Mouse (Mus musculus): ENCODE results near the gene Slc48a1. TPM values are rescaled to one million over a fixed set of nuclear protein-coding genes. Genes with fewer than 3 reads are reported as not detected.

The Slc48a1 gene
- total and polyA plus RNA-seq, 3 experiments, result 116 to 299 TPM; not detected in 1

DNA sequence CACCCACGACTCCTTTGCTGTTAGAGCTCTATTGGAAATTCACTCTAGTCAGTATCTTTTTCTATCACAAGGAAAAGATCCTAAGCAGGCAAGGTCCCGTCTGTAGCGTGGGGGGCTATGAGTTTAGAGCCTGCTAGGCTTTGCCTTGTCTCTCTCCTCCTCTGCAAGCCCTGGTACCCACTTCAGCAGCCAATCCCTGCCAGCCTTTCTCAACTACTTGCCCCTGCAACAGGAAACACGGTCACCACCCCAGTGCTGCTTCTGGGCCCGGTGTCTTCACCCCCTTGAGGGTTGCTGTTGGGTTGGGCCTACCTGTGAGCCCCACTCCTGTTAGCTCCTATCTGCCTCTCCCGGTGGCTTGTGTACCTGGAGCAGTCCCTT, 43.7 kb downstream of the Slc48a1 start:
- Histone ChIP-seq H3K9ac (ENCODE audit: control insufficient read depth, low read depth, low read length, poor library complexity, severe bottlenecking) (no peak overlapping the region), H3K4me3 (ENCODE audit: control insufficient read depth in 1 of 2, insufficient read depth in 1 of 2, low read depth in 2 of 2, low read length in 2 of 2) (no peak overlapping the region)
- no peak for DNase-seq (ENCODE audit: low read depth, low spot score)

DNA sequence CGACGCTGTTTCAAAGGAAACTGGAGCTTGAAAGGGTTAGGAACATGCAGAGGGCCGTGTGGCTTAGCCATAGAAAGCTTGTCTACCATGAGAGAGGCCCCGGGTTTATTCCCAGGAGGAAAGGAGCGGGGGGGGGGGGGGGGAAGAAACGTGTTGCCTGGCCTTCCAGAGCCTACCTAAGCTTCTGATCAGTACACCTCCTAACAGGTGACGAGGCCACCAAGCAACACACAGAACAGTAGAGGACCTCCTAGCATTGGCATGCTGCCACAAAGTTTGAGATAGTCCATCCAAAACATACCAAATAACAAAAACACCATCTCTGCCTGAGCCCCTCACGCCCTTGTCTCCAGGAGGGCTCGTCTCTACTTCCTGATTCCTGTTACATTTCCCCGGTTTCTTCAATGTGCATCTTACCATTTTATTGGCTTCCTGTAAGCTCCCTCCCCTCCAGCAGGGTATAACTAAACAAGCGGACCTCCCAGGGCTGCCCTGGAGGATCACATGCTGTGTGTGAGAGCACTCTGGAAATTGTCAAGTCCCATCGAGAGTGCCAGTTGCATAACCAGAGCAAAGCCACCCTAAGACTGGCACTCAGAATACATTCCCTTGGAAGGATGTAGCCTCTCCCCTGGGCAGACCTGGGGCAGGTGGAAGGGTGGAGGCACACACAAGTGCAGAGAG, 44.4 kb downstream of the Slc48a1 start:
- Histone ChIP-seq H3K36me3 (ENCODE audit: control insufficient read depth in 1 of 2, insufficient read depth in 2 of 2, low read length in 2 of 2) (peaks cover 57 to 64% of the 10 kb centered on the region in 2 experiments), H3K9me3 (replicated peaks; ENCODE audit: insufficient read depth, low read length) (no peaks in the 10 kb centered on the region), H3K4me1 (ENCODE audit: control insufficient read depth in 1 of 2, insufficient read depth in 2 of 2, low read length in 2 of 2) (peaks cover 39 to 57% of the 10 kb centered on the region in 2 experiments), H3K27ac (ENCODE audit: control insufficient read depth, low read depth, low read length) (no peak overlapping the region), H3K79me2 (ENCODE audit: control insufficient read depth, insufficient read depth, low read length, poor library complexity) (peaks cover 89% of the 10 kb centered on the region), H3K4me3 (ENCODE audit: control insufficient read depth in 1 of 2, insufficient read depth in 1 of 2, low read depth in 2 of 2, low read length in 2 of 2) (no peak overlapping the region), H3K9ac (ENCODE audit: control insufficient read depth, low read depth, low read length, poor library complexity, severe bottlenecking) (no peak overlapping the region), H3K27me3 (ENCODE audit: control insufficient read depth in 1 of 2, insufficient read depth in 2 of 2, low read length in 2 of 2) (no peaks in the 10 kb centered on the region)
- TF ChIP-seq ELF1 (IDR thresholded peaks at IDR 0.05; ENCODE audit: low read depth, low read length) (0 out of 2 replicates have a peak, but pooled peaks have one; percentile 18), ZMIZ1 (IDR thresholded peaks at IDR 0.05; ENCODE audit: low read depth, low read length) (no peak; the same call in 1 of the 2 replicates), JUND (IDR thresholded peaks at IDR 0.05; ENCODE audit: low read depth, low read length) (no peak)
- DNase-seq (ENCODE audit: low read depth, low spot score), result peak; percentile 55

More for the DNA sequence above, 43.7 kb downstream of the Slc48a1 start:
- Histone ChIP-seq H3K79me2 (ENCODE audit: control insufficient read depth, insufficient read depth, low read length, poor library complexity) (peaks cover 89% of the 10 kb centered on the region), H3K4me1 (ENCODE audit: control insufficient read depth in 1 of 2, insufficient read depth in 2 of 2, low read length in 2 of 2) (peaks cover 38 to 51% of the 10 kb centered on the region in 2 experiments), H3K27me3 (ENCODE audit: control insufficient read depth in 1 of 2, insufficient read depth in 2 of 2, low read length in 2 of 2) (no peaks in the 10 kb centered on the region), H3K9me3 (replicated peaks; ENCODE audit: insufficient read depth, low read length) (no peaks in the 10 kb centered on the region), H3K36me3 (ENCODE audit: control insufficient read depth in 1 of 2, insufficient read depth in 2 of 2, low read length in 2 of 2) (peaks cover 53 to 66% of the 10 kb centered on the region in 2 experiments), H3K27ac (ENCODE audit: control insufficient read depth, low read depth, low read length) (no peak overlapping the region)
- TF ChIP-seq MYB (IDR thresholded peaks at IDR 0.05; ENCODE audit: low read depth, low read length), result 0 out of 2 replicates have a peak, but pooled peaks have one; percentile 11
- no peak for TF ChIP-seq MXI1 (IDR thresholded peaks at IDR 0.05; ENCODE audit: low read depth, low read length)
- TF ChIP-seq USF2 (IDR thresholded peaks at IDR 0.05; ENCODE audit: borderline replicate concordance in 1 of 2, insufficient read depth in 1 of 2, low read depth in 1 of 2, low read length in 2 of 2), result no peak

DNA sequence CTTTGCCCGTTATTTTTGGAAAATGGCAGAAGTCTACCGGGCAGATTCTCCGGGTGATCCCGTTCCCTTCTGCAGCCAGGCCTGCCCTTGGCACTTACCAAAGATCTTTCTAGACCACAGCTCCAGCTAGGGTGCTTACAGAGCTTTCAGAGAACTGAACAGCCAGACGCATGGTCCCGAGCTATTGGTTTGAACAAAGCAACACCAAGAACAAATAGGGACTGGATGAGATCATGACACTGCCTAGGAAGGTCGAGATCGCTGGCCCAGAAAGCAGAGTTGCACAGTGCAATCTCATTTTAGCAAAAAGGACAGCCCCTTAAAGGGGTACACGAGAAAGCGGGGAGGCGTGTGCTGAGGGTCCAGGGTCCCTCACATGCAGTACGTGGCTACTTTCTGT, 45.2 kb downstream of the Slc48a1 start:
- Histone ChIP-seq H3K9ac (ENCODE audit: control insufficient read depth, low read depth, low read length, poor library complexity, severe bottlenecking) (no peak overlapping the region), H3K4me3 (ENCODE audit: control insufficient read depth in 1 of 2, insufficient read depth in 1 of 2, low read depth in 2 of 2, low read length in 2 of 2) (no peak overlapping the region), H3K79me2 (ENCODE audit: control insufficient read depth, insufficient read depth, low read length, poor library complexity) (peaks cover 88% of the 10 kb centered on the region), H3K36me3 (ENCODE audit: control insufficient read depth in 1 of 2, insufficient read depth in 2 of 2, low read length in 2 of 2) (peaks cover 59 to 62% of the 10 kb centered on the region in 2 experiments), H3K27ac (ENCODE audit: control insufficient read depth, low read depth, low read length) (no peak overlapping the region), H3K27me3 (ENCODE audit: control insufficient read depth in 1 of 2, insufficient read depth in 2 of 2, low read length in 2 of 2) (no peaks in the 10 kb centered on the region), H3K9me3 (replicated peaks; ENCODE audit: insufficient read depth, low read length) (no peaks in the 10 kb centered on the region), H3K4me1 (ENCODE audit: control insufficient read depth in 1 of 2, insufficient read depth in 2 of 2, low read length in 2 of 2) (peaks cover 42 to 60% of the 10 kb centered on the region in 2 experiments)
- DNase-seq (ENCODE audit: low read depth, low spot score), result no peak
- TF ChIP-seq ZC3H11A (IDR thresholded peaks at IDR 0.05; ENCODE audit: low read depth, low read length) (no peak), TAL1 (IDR thresholded peaks at IDR 0.05; ENCODE audit: low read length) (no peak), MYC (IDR thresholded peaks at IDR 0.05; ENCODE audit: low read depth, low read length) (no peak), SMC3 (IDR thresholded peaks at IDR 0.05; ENCODE audit: low read depth, low read length) (no peak), ZNF384 (IDR thresholded peaks at IDR 0.05; ENCODE audit: low read depth, low read length) (no peak), CHD1 (IDR thresholded peaks at IDR 0.05; ENCODE audit: low read depth, low read length) (no peak; the same call in 1 of the 2 replicates), POLR2AphosphoS2 (IDR thresholded peaks at IDR 0.05; ENCODE audit: low read length) (no peak; the same call in 1 of the 2 replicates), NRF1 (IDR thresholded peaks at IDR 0.05; ENCODE audit: insufficient read depth, low read depth, low read length, poor library complexity, severe bottlenecking) (no peak), MAZ (IDR thresholded peaks at IDR 0.05; ENCODE audit: low read depth, low read length) (no peak), KAT2A (conservative IDR thresholded peaks at IDR 0.05; ENCODE audit: low read depth, low read length) (no peak), HCFC1 (IDR thresholded peaks at IDR 0.05; ENCODE audit: low read depth, low read length) (no peak), POLR2A (IDR thresholded peaks at IDR 0.05; ENCODE audit: control insufficient read depth in 1 of 2, insufficient read depth in 1 of 2, low read depth in 1 of 2, low read length in 2 of 2, poor library complexity in 1 of 2) (no peak)

Measured in MEL (cell line).